Mouse (Mus musculus) heart, postnatal 10 days (tissue): ENCODE measurements around the gene Peg10. TPM values are rescaled to one million over a fixed set of nuclear protein-coding genes. Genes with fewer than 3 reads are reported as not detected.
"Not testable (repeated sequence)": the region's sequence is repeated elsewhere in the genome, so short reads cannot be mapped to it uniquely, and the experiment has no call there.

Source experiments
- DNase-seq, 2 experiments: peaks; one replicate each; pipeline ENCODE4 v3.0.0; 2021
- intact Hi-C: fragments of 180-260 bp; cut with DNase I; formaldehyde crosslinking; loops from one replicate; pipeline ENCODE4 v1.15.1; 2025
- total RNA-seq, 2 experiments: library from RNA; stranded (reverse); gene quantifications; 2 replicates each; pipeline ENCODE4 v1.2.3; 2021

Gene Peg10
- total RNA-seq, 2 experiments from 2014 or later: 3.5 to 3.7 TPM

DNA sequence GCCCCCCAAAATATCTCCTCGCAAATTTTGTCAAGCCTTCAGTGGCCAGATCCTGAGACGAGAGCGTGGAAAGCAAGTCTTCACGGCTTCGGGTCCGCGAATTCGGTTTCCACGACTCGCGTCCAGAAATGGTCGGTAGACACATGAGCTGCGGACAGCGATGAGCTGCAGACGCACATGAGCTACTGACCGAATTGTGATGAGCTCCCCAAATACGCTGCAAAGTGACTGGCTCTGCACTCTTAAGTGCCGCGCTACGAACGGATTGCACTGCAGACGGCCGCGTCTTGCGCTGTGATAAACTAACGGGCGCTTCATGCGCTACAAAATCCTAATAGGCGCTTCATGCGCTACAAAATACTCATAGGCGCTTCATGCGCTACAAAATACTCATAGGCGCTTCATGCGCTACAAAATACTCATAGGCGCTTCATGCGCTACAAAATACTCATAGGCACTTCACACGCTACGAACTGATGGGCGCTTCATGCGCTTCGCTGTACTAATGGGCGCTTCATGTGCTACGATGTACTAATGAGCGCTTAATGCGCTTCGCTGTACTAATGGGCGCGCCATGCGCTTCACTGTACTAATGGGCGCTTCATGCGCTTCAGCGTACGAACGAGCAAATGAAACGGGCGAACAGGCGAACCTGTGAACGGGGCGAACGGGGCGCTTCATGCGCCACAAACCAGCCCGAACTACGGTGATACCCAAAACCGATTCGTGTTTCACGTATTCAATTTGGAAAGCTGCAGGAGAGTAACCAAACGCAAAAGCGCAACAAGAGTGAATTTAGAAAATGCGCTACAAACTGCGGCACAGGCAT, 785 bp downstream of the Peg10 start:
- intact Hi-C loops: loop anchor here (5.0 kb wide), 3 partner anchors 146 to 634 kb away; partner anchors contain the start of genes Asb4 and Casd1
- DNase-seq: peak; percentile 43 to 58

DNA sequence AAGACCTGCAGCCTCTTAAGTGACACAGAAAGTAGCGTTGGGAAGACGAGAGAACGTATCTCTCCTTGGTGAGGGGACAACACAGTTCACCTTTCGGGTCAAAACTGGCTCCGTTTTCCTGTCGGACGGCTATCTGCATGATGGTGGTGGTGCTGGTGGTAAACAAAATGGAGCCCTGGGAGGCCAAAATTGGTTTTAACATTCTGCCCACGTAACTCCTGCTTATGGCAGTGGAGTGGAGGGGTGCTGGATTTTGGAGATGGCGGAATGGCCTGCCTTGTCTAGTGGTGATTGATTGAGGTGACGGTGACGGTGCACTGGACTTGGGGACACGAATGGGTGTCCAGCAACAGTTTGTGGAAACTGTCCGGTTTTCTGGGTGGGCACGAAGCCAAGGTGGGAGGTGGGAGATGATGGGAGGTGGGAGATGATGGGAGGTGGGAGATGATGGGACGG, 1.4 kb downstream of the Peg10 start:
- intact Hi-C loops: loop anchor here (5.0 kb wide), 3 partner anchors 146 to 634 kb away; partner anchors contain the start of genes Asb4 and Casd1
- DNase-seq: peak in 1 of 2 experiments; percentile 32

DNA sequence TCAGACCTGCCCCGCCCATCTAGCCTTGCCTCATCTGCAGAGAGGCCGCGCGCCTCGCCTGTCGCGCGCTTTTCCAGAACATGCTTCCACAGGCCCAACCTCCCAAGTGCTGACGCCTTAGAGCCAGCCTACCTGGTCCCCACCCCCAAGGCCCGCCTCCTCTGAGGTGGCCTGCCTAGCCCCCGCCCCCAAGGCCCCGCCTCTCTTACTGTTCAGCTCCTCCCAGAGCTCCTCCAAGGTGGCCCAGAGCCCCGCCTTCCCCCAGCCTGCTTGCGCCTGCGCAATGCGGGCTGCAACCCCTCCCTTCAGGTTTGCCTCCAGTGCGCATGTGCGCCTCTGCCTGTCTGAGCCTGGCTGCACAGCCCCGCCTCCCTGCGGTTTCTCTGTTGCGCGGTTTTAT, 2.0 kb downstream of the Peg10 start:
- intact Hi-C loops: loop anchor here (5.0 kb wide), 3 partner anchors 147 to 633 kb away; partner anchors contain the start of genes Asb4 and Casd1

DNA sequence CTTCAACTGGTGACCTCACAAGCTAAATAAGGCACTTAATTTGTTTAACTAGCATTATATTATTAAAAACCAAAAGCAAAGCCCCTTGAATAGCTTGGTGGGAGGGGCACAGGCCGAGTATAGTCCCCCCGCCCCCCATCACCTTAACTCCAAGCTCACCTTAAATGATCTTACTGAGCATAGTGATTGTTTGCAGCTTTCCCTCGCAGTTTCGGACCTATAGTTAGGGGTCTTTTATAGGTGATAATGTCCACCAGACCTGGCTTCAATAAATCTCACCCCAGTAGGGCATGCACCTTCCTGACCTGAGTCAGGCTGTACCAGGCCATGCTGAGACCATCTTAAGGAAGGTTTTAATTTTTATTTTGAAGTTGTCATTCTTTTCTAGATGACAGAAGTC, 4.2 kb downstream of the Peg10 start:
- DNase-seq: no peak
- intact Hi-C loops: no loop called here

More for the DNA sequence above, 2.0 kb downstream of the Peg10 start:
- peak; percentile 95 to 96 for DNase-seq

DNA sequence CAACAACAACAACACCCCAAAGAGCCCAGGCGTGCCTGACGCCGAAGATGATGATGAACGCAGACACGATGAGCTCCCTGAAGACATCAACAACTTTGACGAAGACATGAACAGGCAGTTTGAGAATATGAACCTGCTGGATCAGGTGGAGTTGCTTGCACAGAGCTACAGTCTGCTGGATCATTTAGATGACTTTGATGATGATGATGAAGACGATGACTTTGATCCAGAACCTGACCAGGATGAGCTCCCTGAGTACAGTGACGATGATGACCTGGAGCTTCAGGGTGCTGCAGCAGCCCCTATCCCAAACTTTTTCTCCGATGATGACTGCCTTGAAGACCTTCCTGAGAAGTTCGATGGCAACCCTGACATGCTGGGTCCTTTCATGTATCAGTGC, 7.2 kb downstream of the Peg10 start:
- intact Hi-C loops: no loop called here
- DNase-seq: no peak

DNA sequence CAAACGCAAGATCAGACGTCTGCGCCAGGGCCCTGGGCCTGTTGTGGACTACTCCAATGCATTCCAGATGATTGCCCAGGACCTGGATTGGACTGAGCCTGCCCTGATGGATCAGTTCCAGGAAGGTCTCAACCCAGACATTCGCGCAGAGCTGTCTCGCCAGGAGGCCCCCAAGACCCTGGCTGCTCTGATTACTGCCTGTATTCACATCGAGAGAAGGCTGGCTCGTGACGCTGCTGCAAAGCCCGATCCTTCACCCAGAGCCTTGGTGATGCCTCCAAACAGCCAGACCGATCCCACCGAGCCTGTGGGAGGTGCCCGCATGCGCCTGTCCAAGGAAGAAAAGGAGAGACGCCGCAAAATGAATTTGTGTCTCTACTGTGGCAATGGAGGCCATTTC, 7.8 kb downstream of the Peg10 start:
- DNase-seq: no peak
- intact Hi-C loops: no loop called here

DNA sequence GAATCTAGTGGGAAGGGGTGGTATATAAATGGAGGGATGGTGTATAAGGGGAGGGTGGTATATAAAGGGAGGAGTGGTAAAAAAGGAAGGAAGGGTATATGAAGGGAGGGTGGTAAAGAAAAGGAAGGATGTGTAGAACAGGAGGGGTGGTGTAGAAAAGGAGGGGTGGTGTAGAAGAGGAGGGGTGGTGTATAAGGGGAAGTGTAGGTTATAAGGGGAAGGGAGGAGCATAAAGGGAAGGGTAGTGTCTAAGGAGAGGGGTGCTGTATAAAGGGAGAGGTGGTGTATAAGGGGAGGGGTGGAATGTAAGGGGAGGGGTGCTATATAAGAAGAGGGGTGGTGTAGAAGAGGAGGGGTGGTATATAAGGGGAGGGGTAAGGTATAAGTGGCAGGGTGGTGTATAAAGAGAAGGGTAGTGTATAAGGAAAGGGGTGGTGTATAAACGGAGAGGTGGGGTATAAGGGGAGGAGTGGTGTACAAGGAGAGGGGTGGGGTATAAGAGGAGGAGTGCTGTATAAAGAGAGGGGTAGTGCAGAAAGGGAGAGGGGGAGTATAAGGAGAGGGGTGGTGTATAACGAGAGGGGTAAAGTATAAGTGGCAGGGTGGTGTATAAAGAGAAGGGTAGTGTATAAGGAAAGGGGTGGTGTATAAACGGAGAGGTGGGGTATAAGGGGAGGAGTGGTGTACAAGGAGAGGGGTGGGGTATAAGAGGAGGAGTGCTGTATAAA, 14.5 kb downstream of the Peg10 start:
- DNase-seq, intact Hi-C loops: not testable (repeated sequence)

DNA sequence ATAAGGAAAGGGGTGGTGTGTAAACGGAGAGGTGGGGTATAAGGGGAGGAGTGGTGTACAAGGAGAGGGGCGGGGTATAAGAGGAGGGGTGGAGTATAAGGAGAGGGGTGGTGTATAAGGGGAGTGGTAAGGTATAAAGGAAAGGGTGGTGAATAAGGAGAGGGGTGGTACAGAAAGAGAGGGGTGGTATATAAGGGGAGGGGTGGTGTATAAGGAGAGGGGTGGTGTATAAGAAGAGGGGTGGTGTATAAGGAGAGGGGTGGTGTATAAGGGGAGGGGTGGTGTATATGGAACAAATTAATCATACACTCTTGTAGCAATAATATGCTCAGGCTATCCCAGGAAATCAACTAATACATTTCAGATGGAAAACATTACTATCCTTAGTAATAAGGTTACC, 15.1 kb downstream of the Peg10 start:
- DNase-seq: no peak
- intact Hi-C loops: no loop called here

DNA sequence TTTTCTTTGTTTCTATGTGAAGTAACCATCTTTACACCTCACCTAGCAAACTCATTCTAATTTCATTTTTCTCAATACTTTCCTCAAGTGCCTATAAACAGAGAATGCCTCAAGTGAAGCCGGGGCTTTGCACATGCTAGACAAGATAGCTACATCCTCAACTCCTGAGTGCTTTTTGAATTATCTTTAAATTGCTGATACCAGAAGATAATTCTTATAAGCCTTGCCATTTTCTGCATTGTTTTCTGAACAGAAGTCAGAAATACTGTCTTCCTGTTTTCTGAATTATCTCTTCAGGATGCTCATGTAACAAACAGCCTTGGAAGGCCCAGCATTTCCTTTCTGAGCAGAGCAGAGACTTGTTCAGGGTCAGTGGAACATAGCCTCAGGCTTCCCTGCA, 49.2 kb downstream of the Peg10 start:
- DNase-seq: no peak
- intact Hi-C loops: no loop called here

DNA sequence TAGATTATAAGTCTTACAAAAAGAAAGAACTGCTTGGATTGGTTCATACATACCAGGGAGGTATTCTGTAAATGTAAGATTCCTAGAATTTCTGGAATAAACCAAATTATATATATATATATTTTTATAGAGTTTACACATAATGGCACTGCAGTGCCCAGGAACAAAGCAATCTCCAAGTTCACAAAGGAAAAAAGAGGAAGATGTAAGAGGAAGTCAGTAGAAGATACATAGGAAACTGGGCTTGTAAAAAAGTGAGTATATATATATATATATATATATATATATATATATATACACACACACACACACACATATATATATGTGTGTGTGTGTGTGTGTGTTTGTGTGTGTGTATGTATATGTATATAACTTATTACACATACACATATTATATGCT, 50.2 kb downstream of the Peg10 start:
- intact Hi-C loops: not testable (repeated sequence)

DNA sequence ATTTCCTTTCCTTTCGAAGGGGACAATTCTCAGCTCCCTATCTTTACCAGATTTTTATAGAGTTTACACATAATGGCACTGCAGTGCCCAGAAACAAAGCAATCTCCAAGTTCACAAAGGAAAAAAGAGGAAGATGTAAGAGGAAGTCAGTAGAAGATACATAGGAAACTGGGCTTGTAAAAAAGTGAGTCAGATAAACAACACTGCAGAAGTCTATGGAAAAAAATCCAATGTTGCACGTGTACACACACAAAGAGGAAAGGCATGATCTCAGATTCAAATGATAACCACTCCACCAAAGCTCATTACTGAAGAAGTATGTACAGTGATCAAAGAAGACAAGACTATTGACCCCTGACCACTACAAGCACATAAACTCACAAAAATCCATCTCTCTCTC, 51.3 kb downstream of the Peg10 start:
- DNase-seq: no peak
- intact Hi-C loops: no loop called here

More for the DNA sequence above, 50.2 kb downstream of the Peg10 start:
- not testable (repeated sequence) for DNase-seq

DNA sequence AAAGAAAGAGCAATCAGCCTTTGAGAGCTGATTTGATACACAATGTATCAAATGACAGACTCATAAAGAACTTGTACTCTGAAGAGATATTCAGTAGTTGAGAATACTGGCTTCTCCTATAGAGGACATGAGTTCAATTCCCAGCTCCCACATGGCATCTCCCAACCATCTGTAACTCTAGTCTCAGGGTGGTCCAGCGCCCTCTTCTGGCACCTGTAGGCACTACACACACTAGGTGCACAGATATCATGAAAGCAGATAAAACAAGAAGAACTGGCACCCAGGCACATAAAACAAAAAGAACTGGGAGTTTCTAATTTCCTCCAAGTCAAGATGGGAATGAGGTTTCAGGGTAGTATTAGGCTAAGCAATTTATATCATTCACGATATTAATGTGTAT, 52.3 kb downstream of the Peg10 start:
- DNase-seq: no peak
- intact Hi-C loops: no loop called here

DNA sequence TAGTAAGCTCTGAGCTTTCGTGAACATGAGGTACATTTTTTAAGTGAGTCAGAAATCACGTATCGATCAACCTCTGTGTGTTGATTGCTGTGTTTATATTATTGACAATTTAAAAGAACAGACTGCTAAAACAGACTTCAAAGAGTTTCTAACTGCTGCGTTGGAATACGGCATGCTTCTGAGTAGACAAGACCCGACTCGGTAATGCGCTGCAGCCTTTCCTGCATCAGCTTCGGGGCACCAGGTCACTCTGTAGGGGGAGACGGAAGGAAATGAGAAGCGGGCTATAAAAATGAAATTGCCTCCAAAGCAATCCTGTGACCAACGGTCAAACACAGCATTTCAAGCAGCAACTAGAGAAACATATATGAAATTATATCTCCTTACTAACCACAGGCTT, 59.9 kb downstream of the Peg10 start:
- no peak for DNase-seq
- intact Hi-C loops: no loop called here

Other genes starting within 250 kb of the Peg10 start
- 100 to 1,000 TPM; 594 to 659 TPM for gene Col1a2, start 242.5 kb upstream of the Peg10 start, total RNA-seq
- 10 to 100 TPM; 33.4 to 34.5 TPM for gene Casd1, start 146.5 kb upstream of the Peg10 start, total RNA-seq
- 10 to 100 TPM; 41.2 to 44.4 TPM for gene Sgce, start 99 bp upstream of the Peg10 start, total RNA-seq
- gene Ppp1r9a, start 155.6 kb downstream of the Peg10 start, total RNA-seq: 10 to 100 TPM; 21.8 to 24.8 TPM